Mouse (Mus musculus): ENCODE measurements around the gene Smg6. TPM values are rescaled to one million over a fixed set of nuclear protein-coding genes. Genes with fewer than 3 reads are reported as not detected.

Gene Smg6
- polyA plus RNA-seq, 1 experiment from 2014 or later, result 11.2 TPM

DNA sequence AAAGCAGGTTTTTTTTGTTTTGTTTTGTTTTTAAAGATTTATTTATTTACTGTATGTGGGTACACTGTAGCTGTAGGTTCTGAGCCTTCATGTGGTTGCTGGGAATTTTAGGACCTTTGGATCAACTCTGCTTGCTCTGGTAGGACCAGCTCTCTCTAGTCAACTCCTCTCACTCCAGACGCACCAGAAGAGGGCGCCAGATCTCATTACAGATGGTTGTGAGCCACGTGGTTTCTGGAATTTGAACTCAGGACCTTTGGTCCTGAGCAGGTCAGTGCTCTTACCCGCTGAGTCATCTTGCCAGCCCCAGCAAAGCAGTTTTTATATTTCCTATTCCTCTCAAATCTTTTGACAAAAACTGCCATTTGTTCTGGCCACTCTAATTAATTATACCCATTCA, 1.5 kb upstream of the Smg6 start:
- ATAC-seq (replicated peaks; ENCODE audit: extremely low read depth, insufficient read depth, low FRiP score), result no peak

DNA sequence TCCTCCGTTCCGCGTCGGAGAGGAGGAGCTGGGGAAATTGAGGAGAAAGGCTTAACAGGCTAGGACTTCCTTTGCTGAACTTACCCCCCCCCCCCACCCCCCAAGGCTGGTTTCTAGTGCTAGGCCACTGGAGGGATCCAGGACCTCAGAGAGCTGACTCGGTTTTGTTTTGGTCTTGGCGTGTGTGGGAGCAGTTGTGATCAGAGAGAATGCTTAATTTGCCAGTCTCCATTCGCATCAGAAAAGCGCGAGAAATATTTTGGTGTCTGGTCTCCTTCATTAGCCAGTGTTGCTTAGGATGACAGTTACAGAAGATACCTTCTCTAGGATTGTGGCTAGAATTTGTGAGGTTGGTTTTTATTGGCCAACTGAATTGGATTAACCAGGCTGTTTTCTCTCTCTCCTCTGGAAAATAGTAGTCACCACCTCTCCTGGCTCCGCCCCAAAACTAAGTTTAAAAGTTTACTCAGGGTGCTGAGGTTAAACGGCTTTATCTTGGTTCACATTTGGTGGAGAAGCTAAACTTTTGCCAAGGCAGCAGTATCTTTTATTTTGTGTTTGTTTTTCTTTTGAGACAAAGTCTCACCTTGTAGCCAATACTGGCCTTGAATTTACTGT, 874 bp downstream of the Smg6 start:
- Histone ChIP-seq H3K27me3 (ENCODE audit: control insufficient read depth, insufficient read depth, low read length) (no peaks in the 10 kb centered on the region), H3K9ac (ENCODE audit: low read length) (peak overlapping the region; percentile 92), H3K9me3 (replicated peaks; ENCODE audit: control insufficient read depth, low read length) (no peaks in the 10 kb centered on the region), H3K4me2 (ENCODE audit: low read depth, low read length) (peak overlapping the region; percentile 84), H3K27ac (ENCODE audit: low read length) (peak overlapping the region; percentile 99), H3K4me3 (ENCODE audit: low read length) (peak overlapping the region; percentile 83), H3K36me3 (ENCODE audit: control insufficient read depth, insufficient read depth) (peaks cover 13% of the 10 kb centered on the region), H3K4me1 (ENCODE audit: control insufficient read depth, insufficient read depth, low read length) (peaks cover 15% of the 10 kb centered on the region)
- ATAC-seq (replicated peaks; ENCODE audit: extremely low read depth, insufficient read depth, low FRiP score), result peak; percentile 12; the same call in 1 of the 2 replicates
- 3% methylated on average over 11 of the region's 11 CpGs for WGBS

More for the DNA sequence above, 1.5 kb upstream of the Smg6 start:
- Histone ChIP-seq H3K36me3 (ENCODE audit: control insufficient read depth, insufficient read depth) (peaks cover 3% of the 10 kb centered on the region), H3K9me3 (replicated peaks; ENCODE audit: control insufficient read depth, low read length) (no peaks in the 10 kb centered on the region), H3K27me3 (ENCODE audit: control insufficient read depth, insufficient read depth, low read length) (no peaks in the 10 kb centered on the region), H3K4me3 (ENCODE audit: low read length) (no peak overlapping the region), H3K27ac (ENCODE audit: low read length) (no peak overlapping the region), H3K9ac (ENCODE audit: low read length) (no peak overlapping the region), H3K4me2 (ENCODE audit: low read depth, low read length) (no peak overlapping the region; the same call in 1 of the 2 replicates), H3K4me1 (ENCODE audit: control insufficient read depth, insufficient read depth, low read length) (peaks cover 15% of the 10 kb centered on the region)
- 59% methylated on average over 4 of the region's 4 CpGs for WGBS

DNA sequence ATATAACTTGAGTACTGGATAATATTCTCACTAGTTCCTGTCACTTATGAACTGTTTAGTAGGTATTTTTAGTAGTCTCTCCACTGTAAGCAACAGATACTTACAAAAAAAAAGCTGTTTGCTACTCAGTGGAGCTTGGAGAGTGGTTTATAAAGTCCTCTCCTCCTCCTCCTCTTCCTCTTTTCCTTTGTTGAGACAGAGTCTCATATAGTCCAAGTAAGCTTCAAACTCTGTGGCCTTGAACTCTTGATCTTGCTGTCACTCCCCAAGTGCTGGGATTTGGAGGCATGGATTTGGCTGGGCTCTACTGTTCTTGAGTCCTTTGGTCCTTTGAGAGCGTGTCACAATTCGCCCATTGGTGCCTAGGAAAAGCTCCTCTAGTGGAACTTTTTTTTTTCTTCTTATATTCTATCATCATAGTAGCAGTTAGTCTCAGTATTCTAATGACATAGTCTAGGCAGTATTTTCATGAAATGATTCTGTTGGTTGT, 1.7 kb downstream of the Smg6 start:
- no peak for ATAC-seq (replicated peaks; ENCODE audit: extremely low read depth, insufficient read depth, low FRiP score)
- Histone ChIP-seq H3K36me3 (ENCODE audit: control insufficient read depth, insufficient read depth) (peaks cover 14% of the 10 kb centered on the region), H3K4me1 (ENCODE audit: control insufficient read depth, insufficient read depth, low read length) (peaks cover 15% of the 10 kb centered on the region), H3K27me3 (ENCODE audit: control insufficient read depth, insufficient read depth, low read length) (no peaks in the 10 kb centered on the region), H3K4me2 (ENCODE audit: low read depth, low read length) (peak overlapping the region; percentile 84), H3K9ac (ENCODE audit: low read length) (no peak overlapping the region; the same call in 1 of the 2 replicates), H3K9me3 (replicated peaks; ENCODE audit: control insufficient read depth, low read length) (no peaks in the 10 kb centered on the region), H3K27ac (ENCODE audit: low read length) (peak overlapping the region; percentile 51; the same call in 1 of the 2 replicates), H3K4me3 (ENCODE audit: low read length) (no peak overlapping the region)
- WGBS, result 88% methylated on average over 2 of the region's 2 CpGs

DNA sequence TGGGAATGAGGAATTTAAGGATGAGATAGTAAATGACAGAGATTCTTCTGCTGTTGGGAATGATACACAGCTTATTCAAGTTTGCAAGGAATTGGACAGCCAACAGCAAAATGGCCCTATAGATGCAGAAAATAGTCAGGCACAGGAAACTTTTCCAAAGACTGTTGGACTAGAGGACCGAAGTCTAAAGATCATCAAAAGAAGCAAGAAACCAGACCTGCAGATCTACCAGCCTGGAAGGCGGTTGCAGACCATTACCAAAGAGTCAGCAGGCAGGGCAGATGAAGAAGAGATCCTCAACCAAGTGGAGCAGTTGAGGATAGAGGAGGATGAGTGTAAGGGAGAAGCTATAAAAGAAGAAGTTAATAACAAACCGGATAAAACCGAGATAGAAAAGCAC, 3.5 kb downstream of the Smg6 start:
- H3K36me3 ChIP-seq (ENCODE audit: control insufficient read depth, insufficient read depth), result peaks cover 18% of the 10 kb centered on the region
- no peaks in the 10 kb centered on the region for H3K9me3 ChIP-seq (replicated peaks; ENCODE audit: control insufficient read depth, low read length)
- ATAC-seq (replicated peaks; ENCODE audit: extremely low read depth, insufficient read depth, low FRiP score), result no peak
- H3K4me3 ChIP-seq (ENCODE audit: low read length), result no peak overlapping the region
- no peak overlapping the region for H3K4me2 ChIP-seq (ENCODE audit: low read depth, low read length)
- peaks cover 15% of the 10 kb centered on the region for H3K4me1 ChIP-seq (ENCODE audit: control insufficient read depth, insufficient read depth, low read length)
- no peak overlapping the region for H3K27ac ChIP-seq (ENCODE audit: low read length)
- 91% methylated on average over 4 of the region's 4 CpGs for WGBS
- no peaks in the 10 kb centered on the region for H3K27me3 ChIP-seq (ENCODE audit: control insufficient read depth, insufficient read depth, low read length)
- no peak overlapping the region for H3K9ac ChIP-seq (ENCODE audit: low read length)

DNA sequence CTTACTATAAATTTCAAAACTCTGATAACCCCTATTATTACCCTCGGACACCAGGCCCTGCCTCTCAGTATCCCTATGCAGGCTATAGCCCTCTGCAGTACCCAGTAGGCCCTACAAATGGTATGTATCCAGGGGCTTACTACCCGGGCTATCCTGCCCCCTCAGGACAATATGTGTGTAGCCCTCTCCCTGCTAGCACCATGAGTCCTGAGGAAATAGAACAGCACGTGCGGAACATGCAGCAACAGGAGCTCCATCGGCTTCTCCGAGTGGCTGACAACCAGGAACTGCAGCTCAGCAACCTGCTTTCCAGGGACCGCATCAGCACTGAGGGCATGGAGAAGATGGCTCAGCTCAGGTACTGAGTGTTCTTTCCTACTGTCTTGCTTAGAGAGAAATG, 4.8 kb downstream of the Smg6 start:
- ATAC-seq (replicated peaks; ENCODE audit: extremely low read depth, insufficient read depth, low FRiP score), result no peak
- no peak overlapping the region for H3K27ac ChIP-seq (ENCODE audit: low read length)
- no peak overlapping the region for H3K4me2 ChIP-seq (ENCODE audit: low read depth, low read length)
- H3K4me3 ChIP-seq (ENCODE audit: low read length), result no peak overlapping the region
- no peaks in the 10 kb centered on the region for H3K27me3 ChIP-seq (ENCODE audit: control insufficient read depth, insufficient read depth, low read length)
- no peak overlapping the region for H3K9ac ChIP-seq (ENCODE audit: low read length)
- peaks cover 10% of the 10 kb centered on the region for H3K4me1 ChIP-seq (ENCODE audit: control insufficient read depth, insufficient read depth, low read length)
- 96% methylated on average over 7 of the region's 7 CpGs for WGBS
- no peaks in the 10 kb centered on the region for H3K9me3 ChIP-seq (replicated peaks; ENCODE audit: control insufficient read depth, low read length)
- peaks cover 28% of the 10 kb centered on the region for H3K36me3 ChIP-seq (ENCODE audit: control insufficient read depth, insufficient read depth)

DNA sequence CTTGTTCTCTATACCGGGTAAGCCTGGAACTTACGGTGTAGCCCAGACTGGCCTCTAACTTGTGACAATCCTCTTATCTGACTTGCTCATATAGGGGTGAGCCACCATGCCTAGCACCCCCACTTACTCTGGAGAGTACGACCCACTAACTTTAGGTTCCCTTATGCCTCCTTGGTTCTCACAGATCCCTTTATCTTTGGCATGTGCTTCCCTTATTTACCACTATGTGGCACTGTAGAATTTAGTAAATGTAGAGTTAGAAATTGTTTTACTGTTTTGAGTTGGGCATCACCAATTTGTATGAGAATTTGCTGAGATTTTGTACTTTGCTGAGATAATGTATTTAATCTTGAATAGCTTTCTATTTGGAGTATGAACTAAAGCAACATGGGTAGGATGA, 20.7 kb downstream of the Smg6 start:
- H3K9ac ChIP-seq (ENCODE audit: low read length), result no peak overlapping the region
- H3K27ac ChIP-seq (ENCODE audit: low read length), result no peak overlapping the region
- no peak overlapping the region for H3K4me2 ChIP-seq (ENCODE audit: low read depth, low read length)
- no peaks in the 10 kb centered on the region for H3K9me3 ChIP-seq (replicated peaks; ENCODE audit: control insufficient read depth, low read length)
- WGBS, result 77% methylated on average over 3 of the region's 3 CpGs
- H3K4me1 ChIP-seq (ENCODE audit: control insufficient read depth, insufficient read depth, low read length), result no peaks in the 10 kb centered on the region
- peaks cover 10% of the 10 kb centered on the region for H3K36me3 ChIP-seq (ENCODE audit: control insufficient read depth, insufficient read depth)
- no peak for ATAC-seq (replicated peaks; ENCODE audit: extremely low read depth, insufficient read depth, low FRiP score)
- no peaks in the 10 kb centered on the region for H3K27me3 ChIP-seq (ENCODE audit: control insufficient read depth, insufficient read depth, low read length)
- H3K4me3 ChIP-seq (ENCODE audit: low read length), result no peak overlapping the region

DNA sequence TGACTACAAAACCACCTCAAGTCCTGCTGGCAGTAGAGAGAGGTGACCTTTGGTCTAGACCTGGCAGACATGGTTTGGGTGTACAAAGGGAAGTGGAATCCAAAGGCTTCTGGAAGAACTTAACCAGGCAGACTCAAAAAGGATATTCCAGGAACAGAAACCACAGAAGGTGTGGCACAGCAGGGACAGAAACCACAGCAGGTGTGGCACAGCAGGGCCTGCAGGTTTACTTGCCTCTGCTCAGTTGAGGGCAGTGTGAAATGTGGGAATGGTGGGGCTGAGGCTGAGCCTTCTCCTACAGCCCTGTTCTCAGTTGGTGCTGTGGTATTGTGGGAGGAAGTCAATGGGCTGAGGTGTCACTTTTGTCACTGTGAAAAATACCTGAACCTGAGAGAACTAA, 29.3 kb downstream of the Smg6 start:
- Histone ChIP-seq H3K4me1 (ENCODE audit: control insufficient read depth, insufficient read depth, low read length) (peaks cover 6% of the 10 kb centered on the region), H3K27ac (ENCODE audit: low read length) (no peak overlapping the region)

DNA sequence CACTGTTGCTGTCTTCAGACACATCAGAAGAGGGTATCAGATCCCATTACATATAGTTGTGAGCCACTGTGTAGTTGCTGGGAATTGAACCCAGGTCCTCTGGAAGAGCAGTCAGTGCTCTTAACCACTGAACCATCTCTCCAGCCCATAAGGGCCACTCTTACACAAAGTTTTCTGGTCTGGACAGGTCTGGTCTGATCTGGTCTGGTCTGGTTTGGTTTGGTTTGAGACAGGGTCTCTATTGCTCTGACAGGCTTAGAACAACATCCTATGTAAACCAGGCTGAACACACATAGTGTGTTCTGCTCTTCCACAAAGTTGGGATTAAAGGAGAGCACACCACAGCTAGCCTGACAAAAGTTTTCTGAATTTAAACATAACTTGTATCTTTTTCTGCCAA, 30.4 kb downstream of the Smg6 start:
- no peak for ATAC-seq (replicated peaks; ENCODE audit: extremely low read depth, insufficient read depth, low FRiP score)
- Histone ChIP-seq H3K4me3 (ENCODE audit: low read length) (no peak overlapping the region), H3K27me3 (ENCODE audit: control insufficient read depth, insufficient read depth, low read length) (no peaks in the 10 kb centered on the region)

More for the DNA sequence above, 29.3 kb downstream of the Smg6 start:
- Histone ChIP-seq H3K4me3 (ENCODE audit: low read length) (no peak overlapping the region), H3K27me3 (ENCODE audit: control insufficient read depth, insufficient read depth, low read length) (no peaks in the 10 kb centered on the region), H3K36me3 (ENCODE audit: control insufficient read depth, insufficient read depth) (peaks cover 7% of the 10 kb centered on the region; the same call in 1 of the 2 replicates), H3K9me3 (replicated peaks; ENCODE audit: control insufficient read depth, low read length) (no peaks in the 10 kb centered on the region), H3K9ac (ENCODE audit: low read length) (no peak overlapping the region), H3K4me2 (ENCODE audit: low read depth, low read length) (no peak overlapping the region)
- no peak for ATAC-seq (replicated peaks; ENCODE audit: extremely low read depth, insufficient read depth, low FRiP score)

DNA sequence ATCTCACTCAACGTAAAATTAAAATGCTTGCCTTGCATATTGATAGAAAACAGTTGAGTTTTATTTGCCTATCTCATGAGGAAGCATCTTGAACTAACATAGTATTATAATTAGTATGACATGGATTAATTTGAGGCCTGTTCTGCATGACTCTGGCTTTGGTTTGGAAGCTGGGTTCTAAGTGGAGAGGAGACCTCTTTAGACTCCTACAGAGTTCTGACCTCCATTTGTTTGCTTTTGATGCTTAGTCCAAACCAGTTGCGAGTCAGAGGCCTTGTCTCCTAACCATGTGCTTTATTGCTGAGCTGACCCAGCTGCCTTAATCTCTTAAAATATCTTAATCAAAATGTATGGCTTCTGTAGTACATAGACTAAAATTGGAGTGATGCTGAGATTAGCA, 32.0 kb downstream of the Smg6 start:
- no peaks in the 10 kb centered on the region for H3K27me3 ChIP-seq (ENCODE audit: control insufficient read depth, insufficient read depth, low read length)
- 91% methylated on average over 2 of the region's 2 CpGs for WGBS
- no peak overlapping the region for H3K9ac ChIP-seq (ENCODE audit: low read length)
- ATAC-seq (replicated peaks; ENCODE audit: extremely low read depth, insufficient read depth, low FRiP score), result no peak
- H3K4me2 ChIP-seq (ENCODE audit: low read depth, low read length), result no peak overlapping the region
- no peak overlapping the region for H3K4me3 ChIP-seq (ENCODE audit: low read length)
- peaks cover 8% of the 10 kb centered on the region for H3K4me1 ChIP-seq (ENCODE audit: control insufficient read depth, insufficient read depth, low read length)
- no peaks in the 10 kb centered on the region for H3K9me3 ChIP-seq (replicated peaks; ENCODE audit: control insufficient read depth, low read length)
- no peak overlapping the region for H3K27ac ChIP-seq (ENCODE audit: low read length)
- H3K36me3 ChIP-seq (ENCODE audit: control insufficient read depth, insufficient read depth), result peaks cover 5% of the 10 kb centered on the region; the same call in 1 of the 2 replicates

More for the DNA sequence above, 30.4 kb downstream of the Smg6 start:
- H3K27ac ChIP-seq (ENCODE audit: low read length), result no peak overlapping the region
- H3K36me3 ChIP-seq (ENCODE audit: control insufficient read depth, insufficient read depth), result peaks cover 5% of the 10 kb centered on the region; the same call in 1 of the 2 replicates
- no peak overlapping the region for H3K4me2 ChIP-seq (ENCODE audit: low read depth, low read length)
- H3K9me3 ChIP-seq (replicated peaks; ENCODE audit: control insufficient read depth, low read length), result no peaks in the 10 kb centered on the region
- peaks cover 6% of the 10 kb centered on the region for H3K4me1 ChIP-seq (ENCODE audit: control insufficient read depth, insufficient read depth, low read length)
- no peak overlapping the region for H3K9ac ChIP-seq (ENCODE audit: low read length)
